Mouse (Mus musculus): Measurements from ENCODE around the gene Ky. TPM values are rescaled to one million over a fixed set of nuclear protein-coding genes. Genes with fewer than 3 reads are reported as not detected.

The Ky gene
- polyA plus RNA-seq, 1 experiment from 2014 or later = 0.36 TPM

GRCm38 (mm10) chr9:102511423-102511822, 5.9 kb downstream of the Ky start:
- peaks cover 17% of the 10 kb centered on the region for H3K27me3 ChIP-seq
- peak overlapping the region; percentile 11; the same call in 1 of the 2 replicates for H3K4me2 ChIP-seq
- no peaks in the 10 kb centered on the region for H3K36me3 ChIP-seq
- 25% methylated on average over 8 of the region's 8 CpGs for WGBS
- peak overlapping the region; percentile 39; the same call in 1 of the 2 replicates for H3K27ac ChIP-seq
- H3K9ac ChIP-seq = no peak overlapping the region
- no peaks in the 10 kb centered on the region; the same call in 1 of the 2 replicates for H3K4me1 ChIP-seq
- ATAC-seq (ENCODE audit: borderline replicate concordance, extremely low read depth, low FRiP score, low TSS enrichment) = peak; percentile 87
- H3K9me3 ChIP-seq = no peaks in the 10 kb centered on the region
- no peak overlapping the region for H3K4me3 ChIP-seq

- Histone ChIP-seq H3K4me1 (no peaks in the 10 kb centered on the region; the same call in 1 of the 2 replicates), H3K4me2 (no peak overlapping the region), H3K4me3 (no peak overlapping the region), H3K27me3 (no peaks in the 10 kb centered on the region), H3K9ac (no peak overlapping the region), H3K36me3 (no peaks in the 10 kb centered on the region), H3K9me3 (no peaks in the 10 kb centered on the region), H3K27ac (no peak overlapping the region)
- WGBS = 69% methylated on average over 4 of the region's 4 CpGs
- no peak for ATAC-seq (ENCODE audit: borderline replicate concordance, extremely low read depth, low FRiP score, low TSS enrichment)
These were observed 8.0 kb downstream of the Ky start for GRCm38 (mm10) chr9:102513578-102513977.

GRCm38 (mm10) chr9:102518443-102518842, 12.9 kb downstream of the Ky start:
- ATAC-seq (ENCODE audit: borderline replicate concordance, extremely low read depth, low FRiP score, low TSS enrichment) = no peak

GRCm38 (mm10) chr9:102521396-102521795, 15.8 kb downstream of the Ky start:
- H3K4me1 ChIP-seq = no peaks in the 10 kb centered on the region
- no peaks in the 10 kb centered on the region for H3K36me3 ChIP-seq
- no peak overlapping the region for H3K4me3 ChIP-seq
- H3K9ac ChIP-seq = no peak overlapping the region
- 54% methylated on average over 4 of the region's 4 CpGs for WGBS
- no peak overlapping the region for H3K27ac ChIP-seq
- H3K4me2 ChIP-seq = no peak overlapping the region
- no peak for ATAC-seq (ENCODE audit: borderline replicate concordance, extremely low read depth, low FRiP score, low TSS enrichment)
- H3K9me3 ChIP-seq = no peaks in the 10 kb centered on the region
- H3K27me3 ChIP-seq = no peaks in the 10 kb centered on the region

More at GRCm38 (mm10) chr9:102518443-102518842, 12.9 kb downstream of the Ky start:
- no peaks in the 10 kb centered on the region for H3K27me3 ChIP-seq
- no peak overlapping the region for H3K4me2 ChIP-seq
- no peak overlapping the region for H3K4me3 ChIP-seq
- H3K4me1 ChIP-seq = no peaks in the 10 kb centered on the region
- H3K36me3 ChIP-seq = no peaks in the 10 kb centered on the region
- WGBS = 85% methylated on average over 9 of the region's 9 CpGs
- no peaks in the 10 kb centered on the region for H3K9me3 ChIP-seq
- no peak overlapping the region for H3K9ac ChIP-seq
- H3K27ac ChIP-seq = no peak overlapping the region

- H3K36me3 ChIP-seq = no peaks in the 10 kb centered on the region
- no peaks in the 10 kb centered on the region for H3K4me1 ChIP-seq
- H3K27ac ChIP-seq = no peak overlapping the region
- no peak overlapping the region for H3K4me2 ChIP-seq
- H3K4me3 ChIP-seq = no peak overlapping the region
- ATAC-seq (ENCODE audit: borderline replicate concordance, extremely low read depth, low FRiP score, low TSS enrichment) = no peak
- H3K9ac ChIP-seq = no peak overlapping the region
- 87% methylated on average over 7 of the region's 7 CpGs for WGBS
- H3K9me3 ChIP-seq = no peaks in the 10 kb centered on the region
- H3K27me3 ChIP-seq = no peaks in the 10 kb centered on the region
These were observed 22.6 kb downstream of the Ky start for GRCm38 (mm10) chr9:102528106-102528505.

- ATAC-seq (ENCODE audit: borderline replicate concordance, extremely low read depth, low FRiP score, low TSS enrichment) = no peak
- 84% methylated on average over 7 of the region's 7 CpGs for WGBS
These were observed 23.0 kb downstream of the Ky start for GRCm38 (mm10) chr9:102528561-102528960.

GRCm38 (mm10) chr9:102529008-102529407, 23.5 kb downstream of the Ky start:
- WGBS = 63% methylated on average over 3 of the region's 3 CpGs
- Histone ChIP-seq H3K27ac (no peak overlapping the region), H3K9ac (no peak overlapping the region), H3K4me3 (no peak overlapping the region), H3K4me2 (no peak overlapping the region), H3K27me3 (no peaks in the 10 kb centered on the region), H3K4me1 (no peaks in the 10 kb centered on the region), H3K36me3 (no peaks in the 10 kb centered on the region), H3K9me3 (no peaks in the 10 kb centered on the region)
- ATAC-seq (ENCODE audit: borderline replicate concordance, extremely low read depth, low FRiP score, low TSS enrichment) = no peak

More at GRCm38 (mm10) chr9:102528561-102528960, 23.0 kb downstream of the Ky start:
- H3K9me3 ChIP-seq = no peaks in the 10 kb centered on the region
- no peak overlapping the region for H3K4me3 ChIP-seq
- no peaks in the 10 kb centered on the region for H3K36me3 ChIP-seq
- no peak overlapping the region for H3K9ac ChIP-seq
- no peaks in the 10 kb centered on the region for H3K4me1 ChIP-seq
- H3K4me2 ChIP-seq = no peak overlapping the region
- no peaks in the 10 kb centered on the region for H3K27me3 ChIP-seq
- no peak overlapping the region for H3K27ac ChIP-seq

GRCm38 (mm10) chr9:102531051-102531892, 25.7 kb downstream of the Ky start:
- Histone ChIP-seq H3K27me3 (no peaks in the 10 kb centered on the region), H3K4me2 (no peak overlapping the region), H3K27ac (no peak overlapping the region), H3K9me3 (no peaks in the 10 kb centered on the region), H3K4me3 (no peak overlapping the region), H3K36me3 (no peaks in the 10 kb centered on the region), H3K4me1 (no peaks in the 10 kb centered on the region), H3K9ac (no peak overlapping the region)
- WGBS = 71% methylated on average over 21 of the region's 21 CpGs
- no peak for ATAC-seq (ENCODE audit: borderline replicate concordance, extremely low read depth, low FRiP score, low TSS enrichment)

- no peaks in the 10 kb centered on the region for H3K9me3 ChIP-seq
- no peak overlapping the region for H3K9ac ChIP-seq
- no peaks in the 10 kb centered on the region for H3K4me1 ChIP-seq
- H3K4me3 ChIP-seq = no peak overlapping the region
- ATAC-seq (ENCODE audit: borderline replicate concordance, extremely low read depth, low FRiP score, low TSS enrichment) = no peak
- WGBS = 90% methylated on average over 4 of the region's 4 CpGs
- H3K27ac ChIP-seq = no peak overlapping the region
- no peaks in the 10 kb centered on the region for H3K36me3 ChIP-seq
- no peak overlapping the region for H3K4me2 ChIP-seq
- no peaks in the 10 kb centered on the region for H3K27me3 ChIP-seq
These were observed 31.4 kb downstream of the Ky start for GRCm38 (mm10) chr9:102536968-102537367.

GRCm38 (mm10) chr9:102539699-102540098, 34.1 kb downstream of the Ky start:
- no peak overlapping the region for H3K4me3 ChIP-seq
- no peak overlapping the region for H3K9ac ChIP-seq
- 51% methylated on average over 7 of the region's 7 CpGs for WGBS
- no peaks in the 10 kb centered on the region for H3K36me3 ChIP-seq
- no peak for ATAC-seq (ENCODE audit: borderline replicate concordance, extremely low read depth, low FRiP score, low TSS enrichment)
- no peaks in the 10 kb centered on the region for H3K27me3 ChIP-seq
- H3K27ac ChIP-seq = no peak overlapping the region
- H3K9me3 ChIP-seq = no peaks in the 10 kb centered on the region
- no peak overlapping the region for H3K4me2 ChIP-seq
- H3K4me1 ChIP-seq = peaks cover 8% of the 10 kb centered on the region

GRCm38 (mm10) chr9:102541666-102542065, 36.1 kb downstream of the Ky start:
- 73% methylated on average over 10 of the region's 10 CpGs for WGBS
- ATAC-seq (ENCODE audit: borderline replicate concordance, extremely low read depth, low FRiP score, low TSS enrichment) = no peak

GRCm38 (mm10) chr9:102542540-102542939, 37.0 kb downstream of the Ky start:
- Histone ChIP-seq H3K4me3 (no peak overlapping the region), H3K27me3 (peaks cover 14% of the 10 kb centered on the region; the same call in 1 of the 2 replicates), H3K9me3 (no peaks in the 10 kb centered on the region), H3K36me3 (no peaks in the 10 kb centered on the region), H3K4me2 (no peak overlapping the region), H3K27ac (no peak overlapping the region), H3K4me1 (peaks cover 19% of the 10 kb centered on the region), H3K9ac (no peak overlapping the region)
- WGBS = 71% methylated on average over 8 of the region's 8 CpGs
- ATAC-seq (ENCODE audit: borderline replicate concordance, extremely low read depth, low FRiP score, low TSS enrichment) = no peak

More at GRCm38 (mm10) chr9:102541666-102542065, 36.1 kb downstream of the Ky start:
- Histone ChIP-seq H3K27ac (no peak overlapping the region), H3K9ac (no peak overlapping the region), H3K4me3 (no peak overlapping the region), H3K36me3 (no peaks in the 10 kb centered on the region), H3K4me2 (no peak overlapping the region), H3K27me3 (peaks cover 6% of the 10 kb centered on the region; the same call in 1 of the 2 replicates), H3K9me3 (no peaks in the 10 kb centered on the region), H3K4me1 (peaks cover 19% of the 10 kb centered on the region)
